Mouse (Mus musculus) adrenal gland (tissue): ENCODE data around the gene Gpcpd1.

Experiments
- intact Hi-C: fragments of 180-260 bp; cut with DNase I; formaldehyde crosslinking; loops from one replicate; pipeline ENCODE4 v1.15.1; 2025

The Gpcpd1 gene

GRCm38 (mm10) chr2:132497412-132498135 is 90.0 kb downstream of the Gpcpd1 start:
- intact Hi-C loops: no loop called here

- intact Hi-C loops: no loop called here
These were observed 94.3 kb downstream of the Gpcpd1 start for GRCm38 (mm10) chr2:132493184-132493583.

- intact Hi-C loops: loop anchor here (1.0 to 2.0 kb wide), 2 partner anchors 95 to 169 kb away; no protein-coding TSS in a partner anchor
These were observed 102.1 kb downstream of the Gpcpd1 start for GRCm38 (mm10) chr2:132485454-132485853.

DNA sequence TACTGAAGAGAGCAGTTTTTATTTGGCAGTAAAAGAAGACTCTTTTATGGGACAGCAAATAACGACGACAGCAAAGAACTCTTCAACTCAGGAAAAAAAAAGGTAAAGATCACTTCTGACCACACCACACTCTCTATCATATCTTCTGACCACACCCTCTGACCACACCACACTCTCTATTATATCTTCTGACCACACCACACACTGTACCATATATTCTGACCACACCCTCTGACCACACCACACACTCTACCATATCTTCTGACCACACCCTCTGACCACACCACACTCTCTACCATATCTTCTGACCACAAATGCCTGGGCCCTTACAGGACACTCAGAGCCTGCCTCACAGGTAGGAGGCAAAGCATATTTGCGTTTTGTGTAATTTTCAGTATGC is 106.0 kb downstream of the Gpcpd1 start:
- intact Hi-C loops: no loop called here
